Mouse (Mus musculus): ENCODE results near the gene Dlg2. TPM values are rescaled to one million over a fixed set of nuclear protein-coding genes. Genes with fewer than 3 reads are reported as not detected.
A peak's percentile ranks its signal among the peaks of the same experiment; 100 is the strongest.

Dlg2 gene
- polyA plus RNA-seq, 1 experiment from 2014 or later = 28.5 TPM

DNA sequence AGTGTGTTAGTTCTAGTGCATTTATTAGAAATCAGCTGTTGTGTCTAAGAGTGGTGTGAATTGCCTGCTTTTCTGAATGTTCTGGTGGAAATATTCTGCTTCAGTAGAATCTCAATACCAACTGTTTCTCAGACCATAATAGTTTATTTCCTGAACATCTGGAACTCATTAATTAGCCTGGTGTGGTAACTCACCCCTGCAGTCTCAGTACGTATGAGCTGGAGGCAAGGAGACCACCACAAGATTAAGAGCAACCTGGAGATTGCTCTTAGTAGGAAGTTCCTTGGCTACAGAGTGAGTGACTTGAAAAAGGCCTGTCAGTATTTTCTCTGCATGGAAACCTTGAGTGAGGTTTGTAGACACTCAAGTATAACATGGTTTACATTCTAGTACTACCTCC is 1810.6 kb downstream of the Dlg2 start:
- no peak for ATAC-seq (ENCODE audit: low FRiP score, low read depth)
- 56% methylated on average over 1 of the region's 1 CpGs for WGBS
- H3K4me1 ChIP-seq (replicated peaks) = peaks cover 5% of the 10 kb centered on the region; the same call in 1 of the 2 replicates

GRCm38 (mm10) chr7:92288814-92289213 is 1812.3 kb downstream of the Dlg2 start:
- H3K9ac ChIP-seq = no peak overlapping the region
- WGBS = 98% methylated on average over 3 of the region's 3 CpGs

More for the DNA sequence above, 1810.6 kb downstream of the Dlg2 start:
- no peak overlapping the region for H3K9ac ChIP-seq
- H3K27ac ChIP-seq (replicated peaks) = no peak overlapping the region
- H3K4me2 ChIP-seq = no peak overlapping the region
- no peaks in the 10 kb centered on the region for H3K9me3 ChIP-seq
- H3K36me3 ChIP-seq = no peaks in the 10 kb centered on the region
- H3K27me3 ChIP-seq = no peaks in the 10 kb centered on the region
- no peak overlapping the region for H3K4me3 ChIP-seq

GRCm38 (mm10) chr7:92292918-92293518 is 1816.5 kb downstream of the Dlg2 start:
- no peak overlapping the region for H3K27ac ChIP-seq (replicated peaks)
- WGBS = 63% methylated on average over 8 of the region's 8 CpGs
- no peak overlapping the region for H3K9ac ChIP-seq
- H3K4me3 ChIP-seq = no peak overlapping the region
- no peak overlapping the region for H3K4me2 ChIP-seq
- no peaks in the 10 kb centered on the region for H3K27me3 ChIP-seq
- H3K36me3 ChIP-seq = no peaks in the 10 kb centered on the region
- no peaks in the 10 kb centered on the region for H3K9me3 ChIP-seq
- H3K4me1 ChIP-seq (replicated peaks) = no peaks in the 10 kb centered on the region
- ATAC-seq (ENCODE audit: low FRiP score, low read depth) = no peak

More at GRCm38 (mm10) chr7:92288814-92289213, 1812.3 kb downstream of the Dlg2 start:
- H3K4me1 ChIP-seq (replicated peaks) = no peaks in the 10 kb centered on the region; the same call in 1 of the 2 replicates
- no peaks in the 10 kb centered on the region for H3K36me3 ChIP-seq
- H3K27ac ChIP-seq (replicated peaks) = no peak overlapping the region
- no peaks in the 10 kb centered on the region for H3K9me3 ChIP-seq
- no peak overlapping the region for H3K4me2 ChIP-seq
- no peak for ATAC-seq (ENCODE audit: low FRiP score, low read depth)
- no peak overlapping the region for H3K4me3 ChIP-seq
- no peaks in the 10 kb centered on the region for H3K27me3 ChIP-seq

DNA sequence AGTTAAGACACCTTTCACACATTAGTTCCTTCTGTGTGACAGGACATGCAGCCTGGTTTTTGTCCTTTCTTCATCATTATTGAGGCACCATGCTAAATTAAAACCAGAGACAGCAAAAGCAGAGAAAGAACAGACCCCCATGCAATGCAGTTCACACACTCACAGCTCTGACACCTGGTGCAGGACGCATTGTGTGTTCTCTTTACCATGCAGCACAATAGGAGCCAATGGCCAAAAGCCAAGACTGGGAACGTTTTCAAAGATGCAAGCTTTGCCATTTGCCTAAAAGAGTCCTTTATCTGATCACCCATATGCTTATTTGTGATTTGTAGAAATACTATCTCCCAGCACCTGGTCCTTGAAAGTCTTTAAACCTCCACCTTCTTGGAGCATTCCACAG is 1824.6 kb downstream of the Dlg2 start:
- Histone ChIP-seq H3K9ac (no peak overlapping the region), H3K4me3 (no peak overlapping the region), H3K36me3 (no peaks in the 10 kb centered on the region), H3K4me2 (no peak overlapping the region), H3K27me3 (no peaks in the 10 kb centered on the region), H3K27ac (replicated peaks) (no peak overlapping the region), H3K4me1 (replicated peaks) (no peaks in the 10 kb centered on the region), H3K9me3 (no peaks in the 10 kb centered on the region)
- 42% methylated on average over 2 of the region's 2 CpGs for WGBS
- ATAC-seq (ENCODE audit: low FRiP score, low read depth) = no peak

- 73% methylated on average over 2 of the region's 2 CpGs for WGBS
- Histone ChIP-seq H3K9ac (no peak overlapping the region), H3K4me2 (no peak overlapping the region), H3K9me3 (no peaks in the 10 kb centered on the region), H3K27me3 (no peaks in the 10 kb centered on the region), H3K4me3 (no peak overlapping the region), H3K36me3 (no peaks in the 10 kb centered on the region), H3K4me1 (replicated peaks) (no peaks in the 10 kb centered on the region), H3K27ac (replicated peaks) (no peak overlapping the region)
- peak; percentile 68; the same call in 1 of the 2 replicates for ATAC-seq (ENCODE audit: low FRiP score, low read depth)
Measured at GRCm38 (mm10) chr7:92307634-92308033, 1831.2 kb downstream of the Dlg2 start.

- no peaks in the 10 kb centered on the region for H3K36me3 ChIP-seq
- WGBS = 82% methylated on average over 2 of the region's 2 CpGs
- H3K4me3 ChIP-seq = no peak overlapping the region
- no peaks in the 10 kb centered on the region for H3K9me3 ChIP-seq
- H3K4me1 ChIP-seq (replicated peaks) = no peaks in the 10 kb centered on the region
- H3K27ac ChIP-seq (replicated peaks) = no peak overlapping the region
- H3K27me3 ChIP-seq = no peaks in the 10 kb centered on the region
- H3K9ac ChIP-seq = no peak overlapping the region
- ATAC-seq (ENCODE audit: low FRiP score, low read depth) = no peak
- no peak overlapping the region for H3K4me2 ChIP-seq
Measured at GRCm38 (mm10) chr7:92308168-92308567, 1831.7 kb downstream of the Dlg2 start.

DNA sequence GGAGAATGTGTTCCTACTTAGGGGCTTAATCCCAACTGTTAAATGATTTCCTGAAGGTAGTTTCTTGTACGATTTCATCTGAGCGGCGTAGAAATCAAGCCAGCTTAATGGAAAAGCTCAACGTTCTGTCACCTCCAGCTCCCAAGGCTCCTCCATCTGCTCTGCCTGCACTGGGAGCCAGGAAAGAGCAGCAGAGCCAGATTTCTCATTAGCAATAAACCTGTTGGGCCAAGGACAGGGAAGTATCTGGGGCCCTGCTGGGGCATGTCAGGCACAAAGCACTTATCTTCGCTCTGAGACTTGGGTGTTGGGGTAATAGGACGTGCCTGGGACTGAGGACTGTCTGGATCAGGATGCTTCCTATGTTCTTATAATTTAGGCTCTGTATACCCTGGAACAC is 1839.9 kb downstream of the Dlg2 start:
- Histone ChIP-seq H3K4me3 (no peak overlapping the region), H3K4me2 (no peak overlapping the region), H3K27ac (replicated peaks) (peak overlapping the region; percentile 55), H3K27me3 (no peaks in the 10 kb centered on the region), H3K9me3 (no peaks in the 10 kb centered on the region), H3K4me1 (replicated peaks) (peaks cover 17% of the 10 kb centered on the region; the same call in 1 of the 2 replicates), H3K9ac (no peak overlapping the region), H3K36me3 (no peaks in the 10 kb centered on the region)
- 68% methylated on average over 6 of the region's 6 CpGs for WGBS
- peak; percentile 34 for ATAC-seq (ENCODE audit: low FRiP score, low read depth)

DNA sequence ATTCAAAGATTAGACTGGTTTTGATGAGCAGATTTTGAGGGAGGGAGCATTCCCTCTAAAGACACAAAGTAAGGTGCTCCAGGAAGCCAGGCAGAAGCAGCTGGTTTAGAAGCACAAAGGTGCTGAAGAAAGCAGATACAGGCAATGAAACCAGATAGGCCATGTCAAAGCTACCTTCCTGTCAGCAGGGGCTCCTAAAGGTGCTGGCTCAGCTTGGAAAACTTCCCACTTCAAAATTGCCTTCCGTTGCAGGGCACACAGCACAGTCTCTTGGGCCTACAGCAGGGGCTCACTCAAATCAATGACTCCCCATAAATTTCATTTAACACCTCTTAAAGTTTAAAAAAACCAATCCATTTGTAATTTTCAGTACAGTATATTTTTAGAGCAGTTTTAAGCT is 1843.0 kb downstream of the Dlg2 start:
- H3K36me3 ChIP-seq = no peaks in the 10 kb centered on the region
- no peaks in the 10 kb centered on the region for H3K27me3 ChIP-seq
- H3K4me3 ChIP-seq = no peak overlapping the region
- H3K27ac ChIP-seq (replicated peaks) = no peak overlapping the region
- peaks cover 29% of the 10 kb centered on the region for H3K4me1 ChIP-seq (replicated peaks)
- 61% methylated on average over 1 of the region's 1 CpGs for WGBS
- no peak overlapping the region for H3K9ac ChIP-seq
- H3K4me2 ChIP-seq = no peak overlapping the region
- no peak for ATAC-seq (ENCODE audit: low FRiP score, low read depth)
- H3K9me3 ChIP-seq = no peaks in the 10 kb centered on the region

- Histone ChIP-seq H3K9ac (no peak overlapping the region), H3K4me1 (replicated peaks) (peaks cover 29% of the 10 kb centered on the region), H3K27me3 (no peaks in the 10 kb centered on the region), H3K9me3 (no peaks in the 10 kb centered on the region), H3K4me3 (no peak overlapping the region), H3K4me2 (no peak overlapping the region), H3K27ac (replicated peaks) (no peak overlapping the region), H3K36me3 (no peaks in the 10 kb centered on the region)
- no peak for ATAC-seq (ENCODE audit: low FRiP score, low read depth)
Measured at GRCm38 (mm10) chr7:92320181-92320580, 1843.7 kb downstream of the Dlg2 start.

GRCm38 (mm10) chr7:92321786-92322185 is 1845.3 kb downstream of the Dlg2 start:
- ATAC-seq (ENCODE audit: low FRiP score, low read depth) = no peak
- H3K4me1 ChIP-seq (replicated peaks) = peaks cover 18% of the 10 kb centered on the region
- WGBS = 76% methylated on average over 2 of the region's 2 CpGs

GRCm38 (mm10) chr7:92322342-92323069 is 1846.0 kb downstream of the Dlg2 start:
- WGBS = 20% methylated on average over 13 of the region's 13 CpGs
- Histone ChIP-seq H3K4me2 (no peak overlapping the region), H3K27me3 (no peaks in the 10 kb centered on the region), H3K9me3 (no peaks in the 10 kb centered on the region), H3K9ac (no peak overlapping the region), H3K4me3 (no peak overlapping the region), H3K27ac (replicated peaks) (peak overlapping the region; percentile 6; the same call in 1 of the 2 replicates), H3K36me3 (no peaks in the 10 kb centered on the region), H3K4me1 (replicated peaks) (peaks cover 12% of the 10 kb centered on the region)
- ATAC-seq (ENCODE audit: low FRiP score, low read depth) = 0 out of 2 replicates have a peak, but pooled peaks have one; percentile 37

More at GRCm38 (mm10) chr7:92321786-92322185, 1845.3 kb downstream of the Dlg2 start:
- H3K36me3 ChIP-seq = no peaks in the 10 kb centered on the region
- no peak overlapping the region for H3K4me3 ChIP-seq
- no peaks in the 10 kb centered on the region for H3K27me3 ChIP-seq
- peak overlapping the region; percentile 6 for H3K27ac ChIP-seq (replicated peaks)
- no peaks in the 10 kb centered on the region for H3K9me3 ChIP-seq
- H3K4me2 ChIP-seq = no peak overlapping the region
- no peak overlapping the region for H3K9ac ChIP-seq

DNA sequence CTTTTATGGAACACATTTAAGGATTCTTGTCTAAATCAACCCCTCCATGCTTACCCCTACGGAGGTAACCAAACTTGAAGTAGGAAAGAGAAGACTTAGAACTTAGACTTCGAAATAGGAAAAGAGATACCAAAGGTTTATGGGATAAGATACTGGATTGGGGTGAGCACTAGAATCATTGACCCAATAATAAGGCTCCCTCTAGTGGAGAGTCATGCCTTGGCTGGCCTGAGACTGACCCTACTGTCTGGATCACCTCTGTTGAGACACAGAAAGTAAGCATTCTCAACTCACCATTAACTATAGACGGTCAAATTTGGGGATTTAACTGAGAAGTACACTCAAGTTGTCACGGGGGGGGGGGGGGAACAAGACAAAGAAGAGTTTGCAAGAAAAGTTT is 1847.2 kb downstream of the Dlg2 start:
- Histone ChIP-seq H3K36me3 (no peaks in the 10 kb centered on the region), H3K9me3 (no peaks in the 10 kb centered on the region), H3K9ac (no peak overlapping the region), H3K4me1 (replicated peaks) (peaks cover 12% of the 10 kb centered on the region), H3K4me3 (no peak overlapping the region), H3K4me2 (no peak overlapping the region), H3K27ac (replicated peaks) (no peak overlapping the region), H3K27me3 (no peaks in the 10 kb centered on the region)
- WGBS = 45% methylated on average over 4 of the region's 4 CpGs
- ATAC-seq (ENCODE audit: low FRiP score, low read depth) = no peak
